Mouse (Mus musculus): ENCODE results near the gene Mboat1.
A peak's percentile ranks its signal among the peaks of the same experiment; 100 is the strongest.

Mboat1 gene

DNA sequence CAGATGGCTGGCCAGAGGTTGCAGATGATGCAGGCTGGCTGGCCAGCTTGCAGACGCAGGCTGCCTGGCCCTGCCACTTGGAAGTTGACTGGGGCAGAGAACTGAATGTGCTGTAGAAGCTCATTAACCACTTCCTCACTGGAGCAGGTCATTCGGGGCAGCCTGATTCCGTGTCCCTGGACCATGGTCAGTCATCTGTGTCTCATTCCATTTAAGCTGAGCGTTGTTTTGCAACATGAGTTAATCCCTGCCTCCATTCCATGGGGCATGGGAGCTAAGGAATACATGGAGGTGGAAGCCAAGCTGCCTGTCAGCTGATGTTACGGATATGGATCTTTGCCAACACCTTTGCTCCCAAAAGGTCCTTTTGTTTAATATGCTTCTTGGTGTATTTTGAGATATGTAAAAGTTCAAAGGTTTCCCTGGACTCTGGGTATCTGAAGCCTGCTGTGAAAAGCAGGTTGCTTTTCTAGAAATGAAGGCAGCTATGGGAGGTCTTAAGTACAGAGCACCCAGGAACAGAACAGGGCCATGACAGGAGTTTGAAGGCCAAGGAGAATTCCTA is 114.1 kb downstream of the Mboat1 start:
- no peak for DNase-seq (ENCODE audit: low spot score in 2 of 2)

DNA sequence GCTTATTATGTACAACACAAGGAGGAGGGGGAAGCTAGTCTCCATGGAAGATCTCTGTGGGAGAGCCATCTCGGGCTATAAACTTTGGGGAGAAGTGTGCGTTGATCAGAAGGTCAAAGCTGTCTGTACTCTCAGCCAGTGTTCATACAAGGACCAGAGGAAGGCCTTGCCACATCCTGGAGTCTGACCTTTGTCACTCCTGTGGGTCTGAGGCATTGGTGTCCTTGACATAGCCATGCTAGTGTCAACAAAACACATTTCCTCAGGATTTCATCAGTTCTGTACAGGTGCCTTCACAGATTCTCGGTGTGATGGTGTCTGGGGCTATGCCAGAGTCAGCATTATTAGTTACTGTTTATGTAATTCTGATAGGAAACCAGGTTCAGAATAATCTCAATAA is 115.1 kb downstream of the Mboat1 start:
- DNase-seq (ENCODE audit: low spot score in 2 of 2), result no peak

DNA sequence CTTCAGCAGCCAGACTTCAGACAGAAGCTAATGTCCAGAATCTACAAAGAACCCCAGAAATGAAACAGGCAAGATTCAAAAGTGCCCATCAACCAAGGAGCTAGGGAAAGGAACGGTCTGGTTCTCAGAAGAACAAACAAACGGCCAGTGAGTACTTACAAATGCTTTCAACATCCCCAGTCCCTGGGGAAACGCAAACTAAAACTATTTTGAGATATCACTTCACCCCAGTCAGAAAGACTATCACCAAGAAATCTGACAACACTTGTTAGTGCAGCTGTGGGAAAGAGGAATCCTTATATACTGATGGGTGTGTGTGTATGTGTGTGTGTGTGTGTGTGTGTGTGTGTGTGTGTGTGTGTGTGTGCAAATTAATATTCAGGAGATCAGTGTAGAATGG is 116.4 kb downstream of the Mboat1 start:
- DNase-seq (ENCODE audit: low spot score in 2 of 2), result peak; percentile 24 to 27

DNA sequence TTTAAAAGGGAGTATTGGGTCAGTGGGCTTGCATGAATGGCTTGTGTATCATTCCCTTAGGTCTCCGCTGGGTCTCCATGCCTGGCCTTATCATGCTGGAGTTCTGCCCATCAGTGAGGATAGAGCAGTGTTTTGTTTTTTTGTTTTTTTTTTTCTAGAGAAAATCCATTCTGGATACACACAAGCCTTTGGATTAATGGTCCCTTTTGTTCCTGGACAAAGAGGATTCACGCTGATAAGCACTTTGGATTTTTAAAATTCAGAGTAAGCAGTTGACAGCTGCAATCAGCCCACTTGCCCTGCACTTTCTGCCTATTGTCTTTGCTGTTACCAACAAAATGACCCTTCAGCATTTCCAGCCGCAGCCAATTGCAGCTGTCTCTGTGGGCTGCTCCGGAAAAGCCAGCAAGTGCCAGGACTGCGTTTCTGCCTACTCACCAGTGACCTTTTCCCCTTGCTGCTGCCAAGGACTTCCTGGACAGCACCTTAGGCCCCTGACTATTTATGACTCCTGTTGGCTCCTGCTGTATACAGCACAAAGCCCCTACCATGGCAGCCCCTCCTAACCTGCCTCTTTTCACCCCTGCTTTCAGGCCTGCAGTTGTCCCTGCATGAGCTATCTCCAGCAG is 117.5 kb downstream of the Mboat1 start:
- peak; percentile 32 for DNase-seq (ENCODE audit: low spot score in 2 of 2)

DNA sequence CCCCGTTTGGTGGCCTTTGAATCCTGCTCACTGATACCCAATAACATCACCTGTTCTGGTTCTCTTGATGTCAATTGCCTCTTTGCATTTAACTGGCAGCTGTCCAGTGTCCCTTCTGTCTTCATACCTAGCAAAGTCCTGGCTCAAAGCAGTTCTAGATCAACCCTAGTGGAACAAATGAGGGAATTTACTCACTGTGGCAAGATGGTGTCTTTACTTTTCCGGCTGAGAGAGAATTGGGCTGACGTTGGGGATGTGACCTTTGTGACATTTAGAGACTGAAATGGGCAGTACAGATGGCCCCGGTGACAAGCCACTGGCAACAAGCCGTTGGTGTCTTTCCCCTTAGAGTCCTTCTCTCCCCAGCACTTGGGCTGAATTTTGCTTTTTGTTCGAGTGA is 118.1 kb downstream of the Mboat1 start:
- no peak for DNase-seq (ENCODE audit: low spot score in 2 of 2)

DNA sequence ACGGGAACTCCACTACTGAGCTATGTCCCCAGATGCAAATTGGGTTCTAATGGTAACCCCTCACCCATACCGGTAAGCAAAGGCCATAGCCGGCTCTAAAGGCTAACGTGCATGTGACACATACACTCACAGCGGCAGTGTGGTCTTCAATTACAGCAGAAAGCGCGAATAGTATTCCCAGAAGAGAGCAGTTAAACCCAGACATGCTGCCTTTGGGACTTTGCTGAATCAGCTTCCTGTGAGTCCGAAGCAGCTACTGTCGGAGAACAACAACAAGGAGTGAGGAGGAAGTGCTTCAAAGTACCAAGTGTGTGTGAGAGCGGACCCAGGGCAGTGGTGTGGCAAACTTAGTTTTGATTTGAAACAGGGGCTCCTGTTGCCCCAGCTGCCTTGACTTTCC is 122.5 kb downstream of the Mboat1 start:
- no peak for DNase-seq (ENCODE audit: low spot score in 2 of 2)

DNA sequence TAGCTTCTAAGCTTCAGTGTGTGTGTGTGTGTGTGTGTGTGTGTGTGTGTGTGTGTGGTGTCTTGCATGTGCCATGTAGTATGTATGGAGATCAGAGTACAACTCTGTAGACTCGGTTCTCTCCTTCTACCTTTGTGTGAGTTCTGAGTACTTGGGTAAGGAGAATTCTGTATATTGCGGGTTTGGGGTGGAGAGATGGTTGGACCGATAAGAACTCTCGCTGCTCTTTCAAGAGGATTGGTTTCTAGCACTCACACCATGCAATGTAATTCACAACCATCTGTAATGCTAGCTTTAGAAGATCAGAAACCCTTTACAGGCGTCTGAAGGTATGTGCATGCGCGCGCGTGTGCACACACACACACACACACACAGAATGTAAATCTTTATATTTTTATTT is 123.0 kb downstream of the Mboat1 start:
- DNase-seq (ENCODE audit: low spot score in 2 of 2), result no peak

DNA sequence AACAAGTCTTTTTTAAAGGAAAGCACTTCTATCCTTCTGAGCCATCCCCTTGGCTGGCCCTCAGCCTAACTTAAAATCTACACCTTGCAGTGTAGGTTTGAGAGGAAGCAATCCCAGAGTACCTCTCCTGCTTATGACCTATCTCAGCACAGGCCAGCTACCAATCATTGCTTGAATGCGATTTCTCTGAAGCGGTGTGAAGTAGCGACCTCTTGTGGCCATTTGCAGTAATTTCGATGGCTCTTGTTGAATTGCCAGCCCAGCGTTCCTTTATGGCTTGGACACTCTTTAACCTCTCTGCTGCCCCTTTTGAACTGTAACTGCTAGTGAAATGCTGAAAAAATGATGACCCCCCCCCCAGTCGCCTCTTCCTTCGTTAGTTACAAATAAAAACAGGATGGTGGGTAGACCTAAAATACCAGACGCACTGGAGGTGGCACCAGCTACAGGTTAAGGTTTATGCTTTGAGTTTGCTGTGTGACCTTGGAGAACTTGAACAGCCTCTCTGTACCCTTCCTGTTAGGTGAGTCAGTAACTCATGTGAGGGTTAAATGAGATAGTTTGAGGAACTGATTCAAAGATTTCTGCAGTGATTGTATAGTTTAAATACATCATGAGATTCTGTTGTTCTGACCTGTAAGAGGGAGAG is 123.7 kb downstream of the Mboat1 start:
- DNase-seq (ENCODE audit: low spot score in 2 of 2), result peak in 1 of 2 experiments; percentile 60

DNA sequence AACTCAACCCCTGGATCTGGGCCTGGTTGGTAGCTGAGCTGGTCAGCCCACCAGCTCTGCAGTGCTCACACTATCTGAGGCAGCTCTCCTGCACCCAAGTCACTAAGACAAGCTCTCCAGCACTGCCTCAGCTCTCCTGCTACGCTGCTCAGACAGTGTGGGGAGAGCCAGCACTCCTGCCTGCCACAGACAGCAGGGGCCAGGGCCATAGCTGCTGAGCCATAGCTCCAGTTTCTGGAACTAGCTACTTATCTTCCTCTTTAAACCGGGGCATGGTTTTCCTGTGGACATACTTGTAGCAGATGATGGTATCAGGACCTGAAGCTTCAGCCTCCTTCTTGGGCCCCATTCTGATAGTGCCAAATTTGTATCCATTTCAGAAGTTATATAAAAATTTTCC is 127.4 kb downstream of the Mboat1 start:
- DNase-seq (ENCODE audit: low spot score in 2 of 2), result no peak

DNA sequence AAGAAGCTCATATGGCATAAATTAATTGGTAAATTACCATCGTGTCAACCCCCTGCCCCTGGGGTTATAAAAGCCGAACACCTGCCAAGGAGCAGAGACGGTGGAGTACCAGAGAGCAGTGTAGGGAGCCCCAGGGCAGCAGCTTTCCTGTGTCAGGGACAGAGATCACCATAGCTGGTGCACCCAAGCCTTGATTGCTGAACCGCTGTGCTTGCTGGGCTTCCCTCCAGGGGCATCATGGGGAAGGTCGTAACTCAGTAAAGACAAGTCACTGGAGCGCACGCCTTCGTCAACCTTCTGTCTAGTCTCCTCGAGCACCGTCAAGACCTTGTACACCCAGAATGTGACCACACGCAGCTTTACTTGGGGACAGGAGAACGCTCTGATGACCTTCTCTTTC is 128.0 kb downstream of the Mboat1 start:
- DNase-seq (ENCODE audit: low spot score in 2 of 2), result no peak

DNA sequence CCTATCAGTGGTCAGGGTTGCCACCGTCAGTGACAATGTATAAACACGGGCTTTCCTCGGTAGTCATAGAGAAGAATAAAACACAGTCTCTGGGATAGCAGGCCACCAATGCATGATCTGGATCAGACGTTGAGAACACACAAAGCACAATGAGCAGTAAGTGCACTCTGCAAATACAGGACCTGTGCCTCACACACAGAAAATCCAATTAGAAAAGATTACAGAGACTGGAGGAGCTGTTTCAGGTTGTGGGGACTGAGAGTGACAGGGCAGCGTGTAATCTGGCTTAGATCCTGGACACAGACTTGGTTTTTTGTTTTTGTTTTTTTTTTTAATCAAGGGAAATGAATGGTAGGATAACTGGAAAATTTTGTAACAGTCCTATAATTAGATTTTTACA is 128.5 kb downstream of the Mboat1 start:
- no peak for DNase-seq (ENCODE audit: low spot score in 2 of 2)

DNA sequence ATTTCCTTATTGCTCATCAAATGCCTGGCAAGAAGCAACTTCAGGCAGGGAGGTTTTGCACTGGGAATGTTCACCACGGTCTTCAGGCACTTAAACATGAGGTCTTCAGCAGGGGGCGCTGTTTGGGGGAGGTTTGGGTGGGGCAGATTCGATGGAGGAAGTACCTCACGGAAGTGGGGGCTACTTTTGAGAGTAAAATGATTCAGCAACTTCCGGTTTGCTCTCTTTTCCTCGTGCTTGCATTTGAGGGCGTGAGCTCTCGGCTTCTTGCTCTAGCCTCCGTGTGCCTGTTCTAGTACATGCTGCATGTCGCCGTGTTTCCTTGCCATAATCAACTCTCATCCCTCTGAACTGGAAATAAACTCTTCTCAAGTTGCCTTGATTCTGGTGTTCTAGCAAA is 129.7 kb downstream of the Mboat1 start:
- no peak for DNase-seq (ENCODE audit: low spot score in 2 of 2)

DNA sequence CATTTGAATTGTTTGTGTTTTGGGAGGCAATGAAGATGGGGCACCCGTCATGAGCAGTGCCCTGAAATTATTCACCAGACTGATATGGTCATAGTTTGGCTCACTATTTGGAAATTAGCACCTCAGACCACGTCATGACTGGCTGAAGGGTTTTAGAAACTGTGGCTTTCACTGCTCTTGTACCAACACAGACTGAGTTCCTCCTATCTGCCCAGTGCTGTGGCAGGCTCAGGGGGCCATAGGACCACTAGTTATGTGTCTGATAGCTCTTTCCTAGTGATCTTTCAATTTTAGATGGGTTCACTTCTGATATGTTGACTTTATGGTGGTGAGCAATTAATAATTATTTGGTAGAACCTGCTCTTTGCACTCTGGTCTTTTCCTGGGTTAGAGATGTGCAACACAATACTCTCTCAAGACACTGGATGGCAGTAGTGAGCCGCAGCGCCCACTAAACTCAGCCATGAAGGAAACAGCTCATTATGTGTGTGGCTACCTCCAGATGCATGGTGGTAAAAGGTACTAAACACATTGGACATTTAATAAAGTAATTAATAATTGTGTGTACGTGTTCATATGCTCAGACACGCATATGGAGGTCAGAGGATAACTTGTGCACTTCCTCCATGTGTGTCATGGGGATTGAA is 135.9 kb downstream of the Mboat1 start:
- peak in 1 of 2 experiments; percentile 22 for DNase-seq (ENCODE audit: low spot score in 2 of 2)

All from heart, adult 9 months (tissue).